Mouse (Mus musculus): ENCODE measurements at regions not wholly inside any gene's neighbourhood (a gene's known extent, or its start where the extent isn't known, plus 50 kb on each side); places are given as distances from the start of the nearest gene placed in this dataset.

GRCm38 (mm10) chr12:106128944-106129724, 119.1 kb downstream of the Vrk1 start:
- no peak for ATAC-seq (replicated peaks; ENCODE audit: low FRiP score, low TSS enrichment, poor library complexity, severe bottlenecking)

- no peak for ATAC-seq (replicated peaks; ENCODE audit: low FRiP score, low TSS enrichment, poor library complexity, severe bottlenecking)
Observed at GRCm38 (mm10) chr12:106130071-106130676, 120.1 kb downstream of the Vrk1 start.

GRCm38 (mm10) chr12:106132715-106133114, 122.7 kb downstream of the Vrk1 start:
- ATAC-seq (replicated peaks; ENCODE audit: low FRiP score, low TSS enrichment, poor library complexity, severe bottlenecking): no peak

- ATAC-seq (replicated peaks; ENCODE audit: low FRiP score, low TSS enrichment, poor library complexity, severe bottlenecking): no peak
Observed at GRCm38 (mm10) chr12:106138466-106138865, 128.4 kb downstream of the Vrk1 start.

- ATAC-seq (replicated peaks; ENCODE audit: low FRiP score, low TSS enrichment, poor library complexity, severe bottlenecking): no peak
Observed at GRCm38 (mm10) chr12:106139491-106139890, 129.5 kb downstream of the Vrk1 start.

GRCm38 (mm10) chr12:106139927-106140326, 129.9 kb downstream of the Vrk1 start:
- no peak for ATAC-seq (replicated peaks; ENCODE audit: low FRiP score, low TSS enrichment, poor library complexity, severe bottlenecking)

- no peak for ATAC-seq (replicated peaks; ENCODE audit: low FRiP score, low TSS enrichment, poor library complexity, severe bottlenecking)
Observed at GRCm38 (mm10) chr12:106140671-106141070, 130.6 kb downstream of the Vrk1 start.

GRCm38 (mm10) chr12:106143548-106143947, 133.5 kb downstream of the Vrk1 start:
- ATAC-seq (replicated peaks; ENCODE audit: low FRiP score, low TSS enrichment, poor library complexity, severe bottlenecking): no peak

- ATAC-seq (replicated peaks; ENCODE audit: low FRiP score, low TSS enrichment, poor library complexity, severe bottlenecking): no peak
Observed at GRCm38 (mm10) chr12:106156837-106157236, 146.8 kb downstream of the Vrk1 start.

GRCm38 (mm10) chr12:106157827-106158226, 147.8 kb downstream of the Vrk1 start:
- ATAC-seq (replicated peaks; ENCODE audit: low FRiP score, low TSS enrichment, poor library complexity, severe bottlenecking): no peak

GRCm38 (mm10) chr12:106158620-106159019, 148.6 kb downstream of the Vrk1 start:
- ATAC-seq (replicated peaks; ENCODE audit: low FRiP score, low TSS enrichment, poor library complexity, severe bottlenecking): no peak

- ATAC-seq (replicated peaks; ENCODE audit: low FRiP score, low TSS enrichment, poor library complexity, severe bottlenecking): no peak
Observed at GRCm38 (mm10) chr12:106171301-106171700, 161.3 kb downstream of the Vrk1 start.

- no peak for ATAC-seq (replicated peaks; ENCODE audit: low FRiP score, low TSS enrichment, poor library complexity, severe bottlenecking)
Observed at GRCm38 (mm10) chr12:106173211-106173610, 163.2 kb downstream of the Vrk1 start.

GRCm38 (mm10) chr12:106174070-106174980, 164.3 kb downstream of the Vrk1 start:
- no peak for ATAC-seq (replicated peaks; ENCODE audit: low FRiP score, low TSS enrichment, poor library complexity, severe bottlenecking)

- no peak for ATAC-seq (replicated peaks; ENCODE audit: low FRiP score, low TSS enrichment, poor library complexity, severe bottlenecking)
Observed at GRCm38 (mm10) chr12:106174981-106175700, 165.1 kb downstream of the Vrk1 start.

- ATAC-seq (replicated peaks; ENCODE audit: low FRiP score, low TSS enrichment, poor library complexity, severe bottlenecking): no peak
Observed at GRCm38 (mm10) chr12:106177302-106177701, 167.3 kb downstream of the Vrk1 start.

- ATAC-seq (replicated peaks; ENCODE audit: low FRiP score, low TSS enrichment, poor library complexity, severe bottlenecking): no peak
Observed at GRCm38 (mm10) chr12:106177861-106178260, 167.8 kb downstream of the Vrk1 start.

GRCm38 (mm10) chr12:106178688-106179205, 168.7 kb downstream of the Vrk1 start:
- no peak for ATAC-seq (replicated peaks; ENCODE audit: low FRiP score, low TSS enrichment, poor library complexity, severe bottlenecking)

- no peak for ATAC-seq (replicated peaks; ENCODE audit: low FRiP score, low TSS enrichment, poor library complexity, severe bottlenecking)
Observed at GRCm38 (mm10) chr12:106182923-106183322, 172.9 kb downstream of the Vrk1 start.

All from megakaryocyte-erythroid progenitor cell, adult 5-6 weeks (primary cell).